Comparison of ENCODE assay signal across 12 mouse cellular contexts in genomic region chr2:178142291-178143023, GRCm38 (mm10). TPM values are rescaled to one million over a fixed set of nuclear protein-coding genes. Genes with fewer than 3 reads are reported as not detected.
DNase-seq lines count a peak whose midpoint lies in the region; ATAC-seq and TF ChIP-seq lines count a peak whose summit lies in the region.
"Had no signal": no experiment of that assay in that cellular context is flagged by ENCODE, and none has a peak within 500 bp of the region (broad histone marks: within the 10 kb centered on the region; RNA-seq: fewer than 3 reads in every experiment).

No protein-coding gene starts in this region.

- peak overlapping the region; percentile 26 for H3K4me3 ChIP-seq in heart, embryonic 15.5 days
- H3K4me3 ChIP-seq in ES-E14 (ENCODE audit: insufficient read depth in 1 of 2, low read depth in 1 of 2, low read length in 2 of 2, poor library complexity in 1 of 2, severe bottlenecking in 1 of 2), result peak overlapping the region; percentile 13 to 54; a peak in 3 of 4 replicates
- H3K4me3 ChIP-seq in forebrain, embryonic 10.5 days, result peak overlapping the region; percentile 62
- peak overlapping the region; percentile 27 for H3K4me3 ChIP-seq in limb, embryonic 15.5 days
- H3K4me3 ChIP-seq: erythroblast, embryonic 14.5 days; liver, embryonic 15.5 days had no signal

- H3K4me1 ChIP-seq in heart, embryonic 15.5 days (replicated peaks), result peaks cover 6% of the 10 kb centered on the region; the same call in 1 of the 2 replicates
- H3K4me1 ChIP-seq in ES-E14 (ENCODE audit: control insufficient read depth in 2 of 2, insufficient read depth in 2 of 2, low read length in 2 of 2, poor library complexity in 1 of 2), result peaks cover 0 to 3% of the 10 kb centered on the region in 2 experiments; a peak in 1 of 4 replicates
- peaks cover 27% of the 10 kb centered on the region for H3K4me1 ChIP-seq in forebrain, embryonic 10.5 days
- H3K4me1 ChIP-seq in limb, embryonic 15.5 days, result peaks cover 15% of the 10 kb centered on the region
- H3K4me1 ChIP-seq: liver, embryonic 15.5 days had no signal

- intact Hi-C loops in heart, postnatal 14 days (cut with DNase I), result no loop called here

- no peak overlapping the region for H3K27ac ChIP-seq in heart, embryonic 15.5 days
- no peak overlapping the region for H3K27ac ChIP-seq in ES-E14 (ENCODE audit: insufficient read depth, low read depth, low read length, poor library complexity, severe bottlenecking)
- H3K27ac ChIP-seq in forebrain, embryonic 10.5 days, result peak overlapping the region; percentile 86
- H3K27ac ChIP-seq in limb, embryonic 15.5 days, result no peak overlapping the region
- H3K27ac ChIP-seq: liver, embryonic 15.5 days had no signal

- peaks cover 53% of the 10 kb centered on the region for H3K27me3 ChIP-seq in heart, embryonic 15.5 days
- peaks cover 70% of the 10 kb centered on the region for H3K27me3 ChIP-seq in forebrain, embryonic 10.5 days (ENCODE audit: poor library complexity, severe bottlenecking)
- H3K27me3 ChIP-seq in limb, embryonic 15.5 days, result peaks cover 21% of the 10 kb centered on the region

- no peak; the same call in 1 of the 2 replicates for ATAC-seq in heart, embryonic 15.5 days (replicated peaks; ENCODE audit: insufficient number of reproducible peaks, insufficient read depth, low FRiP score, low read depth)
- no peak for ATAC-seq in limb, embryonic 15.5 days (ENCODE audit: insufficient number of reproducible peaks, low FRiP score, low TSS enrichment, low read depth)

- DNase-seq in heart, postnatal 14 days, result no peak
- no peak for DNase-seq in ES-E14 (ENCODE audit: low read depth, low spot score)
- peak; percentile 30 for DNase-seq in forebrain, embryonic 10.5 days (ENCODE audit: extremely low spot score, low spot score)
- no peak for DNase-seq in Muller cell, postnatal 12 days (ENCODE audit: inconsistent ontology term)
- no peak for DNase-seq in c-Kit-positive CD71-positive TER-119-positive erythroid progenitor cells, embryonic 14.5 days (ENCODE audit: low spot score)
- no peak for DNase-seq in adrenal gland, postnatal 4 days (ENCODE audit: low spot score in 2 of 2)
- DNase-seq: thymus, postnatal 36 days had no signal

- no peaks in the 10 kb centered on the region for H3K9me3 ChIP-seq in heart, embryonic 15.5 days (replicated peaks)
- no peaks in the 10 kb centered on the region for H3K9me3 ChIP-seq in ES-E14 (ENCODE audit: control insufficient read depth, insufficient read depth, low read depth, low read length)
- no peaks in the 10 kb centered on the region for H3K9me3 ChIP-seq in forebrain, embryonic 10.5 days
- no peaks in the 10 kb centered on the region for H3K9me3 ChIP-seq in limb, embryonic 15.5 days
- H3K9me3 ChIP-seq: liver, embryonic 15.5 days had no signal

- H3K9ac ChIP-seq in heart, embryonic 15.5 days, result no peak overlapping the region
- H3K9ac ChIP-seq in ES-E14 (ENCODE audit: insufficient read depth, low read depth, low read length, poor library complexity, severe bottlenecking), result 0 out of 2 replicates have a peak overlapping the region, but pooled peaks have one; percentile 36
- no peak overlapping the region for H3K9ac ChIP-seq in limb, embryonic 15.5 days
- H3K9ac ChIP-seq: liver, embryonic 15.5 days had no signal

- H3K36me3 ChIP-seq in heart, embryonic 15.5 days, result no peaks in the 10 kb centered on the region
- H3K36me3 ChIP-seq in ES-E14 (ENCODE audit: control insufficient read depth, insufficient read depth, low read length, poor library complexity, severe bottlenecking), result no peaks in the 10 kb centered on the region
- no peaks in the 10 kb centered on the region for H3K36me3 ChIP-seq in forebrain, embryonic 10.5 days (replicated peaks)
- no peaks in the 10 kb centered on the region for H3K36me3 ChIP-seq in limb, embryonic 15.5 days
- H3K36me3 ChIP-seq: liver, embryonic 15.5 days had no signal

- in situ Hi-C loops in ES-E14 (cut with MboI; ENCODE audit: low sequenced_read_pairs in 2 of 2, unreplicated experiment in 2 of 2), result no loop called here

- WGBS in heart, embryonic 15.5 days, result 12% methylated on average over 42 of the region's 42 CpGs
- WGBS in forebrain, embryonic 10.5 days, result 11% methylated on average over 42 of the region's 42 CpGs
- WGBS in limb, embryonic 15.5 days, result 6% methylated on average over 42 of the region's 42 CpGs

- peak overlapping the region; percentile 55 for H3K4me2 ChIP-seq in heart, embryonic 15.5 days
- H3K4me2 ChIP-seq in limb, embryonic 15.5 days, result peak overlapping the region; percentile 48
- H3K4me2 ChIP-seq: liver, embryonic 15.5 days had no signal

TF ChIP-seq in ES-E14, 5 proteins besides CTCF, POLR2A, EP300 and RAD21:
- TF ChIP-seq HCFC1 (IDR thresholded peaks at IDR 0.05; ENCODE audit: borderline replicate concordance, insufficient read depth, low read length), result no peak
- no peak for TF ChIP-seq MAFK (IDR thresholded peaks at IDR 0.05; ENCODE audit: insufficient read depth, low read depth, low read length)
- no peak for TF ChIP-seq CHD2 (IDR thresholded peaks at IDR 0.05; ENCODE audit: low read depth, low read length)
- TF ChIP-seq ZNF384 (IDR thresholded peaks at IDR 0.05; ENCODE audit: low read depth, low read length), result no peak
- TF ChIP-seq ZC3H11A (IDR thresholded peaks at IDR 0.05; ENCODE audit: borderline replicate concordance, low read depth, low read length), result no peak
TF ChIP-seq in ES-E14: peak in this region for 0.

RNA-seq across cellular contexts. Expression of gene Phactr3, which starts 23.7 kb away (rescaled TPM):
- polyA plus RNA-seq in heart, embryonic 15.5 days (2015; fragmentation: Nextera tagmentation; extraction: Ambion mirVana), result 5.9 and 6.5 TPM in 2 replicates
- total RNA-seq in heart, postnatal 14 days (2021), result 1 to 10 TPM; 1.2 to 1.4 TPM
- 1.1 and 1.2 TPM in 2 replicates for total RNA-seq in ES-E14 (2012; rRNA removed)
- polyA plus RNA-seq in forebrain, embryonic 10.5 days (2016; fragmentation: Nextera tagmentation; extraction: Ambion mirVana), result 4.2 and 4.9 TPM in 2 replicates
- polyA plus RNA-seq in limb, embryonic 15.5 days (2015; fragmentation: Nextera tagmentation; extraction: Ambion mirVana), result 0.38 and 0.70 TPM in 2 replicates
- 1 to 10 TPM; 7.3 to 8.2 TPM for total RNA-seq in adrenal gland, postnatal 4 days (2021)
- total RNA-seq: MEL had no signal
- polyA plus RNA-seq: erythroblast, embryonic 14.5 days had no signal
